14 mouse cellular contexts compared by ENCODE assay signal in the genomic region with DNA sequence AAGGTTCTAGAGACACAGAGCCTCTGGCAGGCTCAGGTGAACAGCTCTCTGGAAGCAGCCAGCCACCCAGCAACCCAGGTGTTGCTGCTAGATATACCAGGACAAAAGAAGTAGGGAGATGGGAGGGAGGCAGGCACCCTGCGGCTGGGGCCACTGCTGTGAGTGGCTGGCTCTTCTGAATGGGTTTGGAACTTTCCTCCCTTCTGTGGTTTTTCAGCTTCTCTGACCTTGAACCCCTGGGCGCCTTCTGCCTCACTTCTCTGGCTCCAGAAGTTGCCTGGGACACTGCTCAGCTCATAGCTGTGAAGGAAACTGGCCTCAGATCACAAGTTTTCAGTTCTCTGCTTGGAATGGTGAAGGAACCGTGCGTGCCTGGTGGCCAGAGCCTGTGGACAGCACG. TPM values are rescaled to one million over a fixed set of nuclear protein-coding genes. Genes with fewer than 3 reads are reported as not detected.
A peak's percentile ranks its signal among the peaks of the same experiment; 100 is the strongest.
DNase-seq lines count a peak whose midpoint lies in the region; ATAC-seq lines count a peak whose summit lies in the region.
"Had no signal": no experiment of that assay in that cellular context is flagged by ENCODE, and none has a peak within 500 bp of the region (broad histone marks: within the 10 kb centered on the region; RNA-seq: fewer than 3 reads in every experiment).

No protein-coding gene starts in this region.

- no peaks in the 10 kb centered on the region for H3K36me3 ChIP-seq in midbrain, embryonic 10.5 days
- H3K36me3 ChIP-seq in midbrain, embryonic 14.5 days (ENCODE audit: control insufficient read depth, insufficient read depth, low read length): no peaks in the 10 kb centered on the region

- H3K4me3 ChIP-seq in midbrain, embryonic 10.5 days: no peak overlapping the region
- no peak overlapping the region for H3K4me3 ChIP-seq in midbrain, embryonic 14.5 days (replicated peaks; ENCODE audit: low read depth, low read length)

- peak; percentile 18 to 20 for DNase-seq in adrenal gland, postnatal 36 days
- no peak for DNase-seq in adrenal gland, postnatal 25 days
- DNase-seq in midbrain, embryonic 10.5 days (ENCODE audit: low spot score): no peak
- no peak for DNase-seq in midbrain, embryonic 14.5 days
- peak; percentile 41 for DNase-seq in lung, postnatal 14 days
- DNase-seq in right cerebral cortex, postnatal 25 days: no peak
- no peak for DNase-seq in cerebellum, adult 18-20 months
- DNase-seq: gastrocnemius, postnatal 10 days; heart, postnatal 10 days; kidney, postnatal 14 days; thymus, adult 18-20 months had no signal

- no peak overlapping the region for H3K9ac ChIP-seq in midbrain, embryonic 14.5 days (replicated peaks; ENCODE audit: low read length)

- peak overlapping the region; percentile 23; the same call in 1 of the 2 replicates for H3K27ac ChIP-seq in midbrain, embryonic 10.5 days (replicated peaks)
- no peak overlapping the region for H3K27ac ChIP-seq in midbrain, embryonic 14.5 days (replicated peaks; ENCODE audit: low read depth, low read length)
- H3K27ac ChIP-seq: macrophage had no signal

- no peak overlapping the region for H3K4me2 ChIP-seq in midbrain, embryonic 14.5 days (ENCODE audit: low read length)

- H3K4me1 ChIP-seq in midbrain, embryonic 10.5 days: peaks cover 12% of the 10 kb centered on the region
- H3K4me1 ChIP-seq in midbrain, embryonic 14.5 days (ENCODE audit: control insufficient read depth, insufficient read depth, low read length): no peaks in the 10 kb centered on the region

- 62% methylated on average over 5 of the region's 5 CpGs for WGBS in midbrain, embryonic 10.5 days
- 66% methylated on average over 5 of the region's 5 CpGs for WGBS in midbrain, embryonic 14.5 days

- no peaks in the 10 kb centered on the region for H3K9me3 ChIP-seq in midbrain, embryonic 10.5 days (replicated peaks)
- no peaks in the 10 kb centered on the region for H3K9me3 ChIP-seq in midbrain, embryonic 14.5 days (ENCODE audit: control insufficient read depth, low read length)

- ATAC-seq in midbrain, embryonic 14.5 days (ENCODE audit: low FRiP score, low TSS enrichment): no peak
- peak; percentile 56 for ATAC-seq in erythroid progenitor cell, adult 5-6 weeks (replicated peaks; ENCODE audit: low FRiP score, poor library complexity, severe bottlenecking)
- ATAC-seq: inflammation-experienced regulatory T-cells, adult 6 months had no signal

- H3K27me3 ChIP-seq in midbrain, embryonic 10.5 days (ENCODE audit: low read depth, poor library complexity, severe bottlenecking): no peaks in the 10 kb centered on the region
- no peaks in the 10 kb centered on the region for H3K27me3 ChIP-seq in midbrain, embryonic 14.5 days (ENCODE audit: control insufficient read depth, insufficient read depth, low read length)

RNA-seq across cellular contexts. Expression of a gene that starts 52.4 kb away (rescaled TPM):
- total RNA-seq in adrenal gland, postnatal 36 days (2021): 100 to 1,000 TPM in 1 of 2 experiments, 10 to 100 TPM in 1; 84.2 to 102 TPM
- 109 TPM in 2 replicates for total RNA-seq in adrenal gland, postnatal 25 days (2021)
- 70.0 and 71.5 TPM in 2 replicates for polyA plus RNA-seq in midbrain, embryonic 10.5 days (2016; fragmentation: Nextera tagmentation; extraction: Ambion mirVana)
- 53.4 and 61.2 TPM in 2 replicates for polyA plus RNA-seq in midbrain, embryonic 14.5 days (2014; fragmentation: Nextera tagmentation; extraction: Ambion mirVana)
- 66.7 and 95.9 TPM in 2 replicates for total RNA-seq in erythroid progenitor cell, adult 5-6 weeks (2015; ENCODE audit: low replicate concordance)
- total RNA-seq in erythroid progenitor cell, adult 5-6 weeks (2017; ENCODE audit: low replicate concordance): 180 and 263 TPM in 2 replicates

RNA-seq across cellular contexts. Expression of a gene that starts 59.7 kb away (rescaled TPM):
- 100 to 1,000 TPM; 378 to 436 TPM for total RNA-seq in adrenal gland, postnatal 36 days (2021)
- 603 and 640 TPM in 2 replicates for total RNA-seq in adrenal gland, postnatal 25 days (2021)
- polyA plus RNA-seq in midbrain, embryonic 10.5 days (2016; fragmentation: Nextera tagmentation; extraction: Ambion mirVana): 320 and 401 TPM in 2 replicates
- polyA plus RNA-seq in midbrain, embryonic 14.5 days (2014; fragmentation: Nextera tagmentation; extraction: Ambion mirVana): 526 and 563 TPM in 2 replicates
- 722 and 849 TPM in 2 replicates for total RNA-seq in erythroid progenitor cell, adult 5-6 weeks (2015; ENCODE audit: low replicate concordance)
- 222 and 384 TPM in 2 replicates for total RNA-seq in erythroid progenitor cell, adult 5-6 weeks (2017; ENCODE audit: low replicate concordance)

Comparison
In these comparisons a context has a peak if more than half of its experiments do, and no peak if none do; other contexts are left out.
1. DNase-seq: peak in adrenal gland, postnatal 36 days (2 of 2) and lung, postnatal 14 days (single experiment); none in adrenal gland, postnatal 25 days (single experiment), midbrain, embryonic 10.5 days (single experiment), midbrain, embryonic 14.5 days (single experiment), right cerebral cortex, postnatal 25 days (single experiment) and cerebellum, adult 18-20 months (0 of 2).